Mouse (Mus musculus) brain, adult 10 weeks (tissue): ENCODE measurements around the gene Thsd4. TPM values are rescaled to one million over a fixed set of nuclear protein-coding genes. Genes with fewer than 3 reads are reported as not detected.

ENCODE experiments used
- polyA plus RNA-seq: library from polyadenylated mRNA; stranded (reverse); fragments of 350-450 nt; fragmentation: Illumina TruSeq; extraction: RNeasy Lipid Tissue Mini Kit (QIAGEN cat#74804); gene quantifications from one replicate; pipeline ENCODE4 v1.2.3, GENCODE M21; 2015; ENCODE audit warnings: low read depth, low replicate concordance

The Thsd4 gene
- 3.3 TPM for polyA plus RNA-seq

DNA sequence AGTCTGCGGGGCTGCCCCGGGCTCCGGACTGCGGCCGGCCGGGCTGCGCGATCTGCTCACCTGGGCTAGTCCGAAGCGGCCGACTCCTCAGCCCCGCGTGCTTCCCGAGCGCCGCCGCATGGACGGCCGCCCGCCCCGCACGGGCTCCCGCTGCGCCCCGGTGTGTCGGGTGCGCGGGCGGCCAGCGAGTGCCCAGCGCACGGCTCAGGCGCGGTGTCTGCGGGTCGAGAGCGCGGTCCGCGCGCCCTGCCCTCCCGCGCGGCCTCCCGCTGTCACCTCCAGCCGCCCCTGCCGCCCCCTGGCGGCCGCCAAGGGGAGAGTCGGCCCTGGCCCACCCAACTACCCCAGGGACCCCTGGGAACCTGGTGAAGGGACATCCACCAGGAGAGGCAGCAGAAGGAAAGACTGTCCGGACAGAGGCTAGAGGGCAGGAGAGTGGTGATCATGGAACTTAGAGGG, at the start of gene Thsd4:
Thsd4 (minus strand) TSS at position 241 of the 459 bp plus-strand sequence.

DNA sequence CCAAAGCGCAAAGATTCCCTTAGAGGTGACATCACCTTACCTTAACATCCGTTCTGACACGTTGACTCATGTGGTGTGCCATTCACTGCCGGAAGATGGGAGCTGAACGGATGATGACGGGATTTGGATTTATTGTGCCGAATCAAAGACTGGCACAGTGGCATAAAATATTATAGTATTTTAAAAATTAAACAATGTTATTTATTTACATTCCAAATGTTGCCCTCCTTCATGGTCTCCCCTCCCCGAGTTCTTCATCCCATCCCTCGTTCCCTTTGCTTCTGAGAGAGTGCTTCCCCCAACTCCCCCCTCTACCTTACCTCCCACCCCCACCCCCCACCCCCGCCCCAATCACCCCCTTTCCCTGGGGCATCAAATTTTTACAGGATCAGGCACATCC, 561.3 kb downstream of the Thsd4 start, which contains the start of gene Nr2e3:
Nr2e3 (minus strand) TSS at position 101 of the 400 bp plus-strand sequence.

Other genes starting within 250 kb of the Thsd4 start
- 86.1 TPM for gene Lrrc49, start 166.1 kb upstream of the Thsd4 start, polyA plus RNA-seq
- gene Larp6, start 190.9 kb upstream of the Thsd4 start, polyA plus RNA-seq: 30.3 TPM